Mouse (Mus musculus) cerebellum, adult 18-20 months (tissue): ENCODE measurements around the gene Muc20.

ENCODE experiments used
- DNase-seq, 2 experiments: peaks; one replicate each; pipeline ENCODE4 v3.0.0; 2021

The Muc20 gene

DNA sequence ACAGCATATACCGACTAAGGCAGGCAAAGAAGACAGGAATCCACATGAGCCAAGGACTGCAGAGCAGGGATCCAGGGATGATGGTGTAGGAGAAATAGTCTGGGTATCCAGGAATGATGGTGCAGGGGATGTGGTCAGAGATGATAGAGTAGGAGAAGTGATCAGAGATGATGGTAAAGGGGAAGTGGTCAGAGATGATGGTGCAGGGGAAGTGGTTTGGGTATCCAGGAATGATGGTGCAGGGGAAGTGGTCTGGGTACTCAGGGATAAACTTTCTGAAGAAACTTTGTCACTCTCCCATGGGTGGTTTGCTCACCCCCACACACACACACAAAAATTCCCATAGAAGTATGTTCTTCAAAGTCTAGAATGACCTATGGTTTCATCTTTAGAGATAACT, 2.1 kb downstream of the Muc20 start:
- no peak for DNase-seq

DNA sequence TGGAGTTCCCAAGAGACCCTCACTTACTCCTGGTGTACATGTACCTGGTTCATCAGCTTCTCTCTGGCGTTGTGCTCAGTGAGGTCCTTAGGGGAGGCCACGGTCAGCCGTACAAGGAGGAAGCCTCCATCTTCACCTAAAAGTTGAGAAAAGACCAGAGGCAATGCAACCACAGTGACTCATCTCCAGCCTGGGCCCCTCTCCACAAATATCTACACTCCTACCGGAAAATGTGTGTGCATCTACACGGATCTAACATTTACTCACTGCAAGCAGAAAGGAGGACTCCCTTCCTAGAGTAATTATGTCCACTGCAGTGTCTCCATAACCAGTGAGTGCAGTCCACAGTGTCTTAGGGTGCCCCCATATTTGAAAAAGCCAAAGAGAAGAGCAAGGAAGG, 7.2 kb downstream of the Muc20 start:
- no peak for DNase-seq

DNA sequence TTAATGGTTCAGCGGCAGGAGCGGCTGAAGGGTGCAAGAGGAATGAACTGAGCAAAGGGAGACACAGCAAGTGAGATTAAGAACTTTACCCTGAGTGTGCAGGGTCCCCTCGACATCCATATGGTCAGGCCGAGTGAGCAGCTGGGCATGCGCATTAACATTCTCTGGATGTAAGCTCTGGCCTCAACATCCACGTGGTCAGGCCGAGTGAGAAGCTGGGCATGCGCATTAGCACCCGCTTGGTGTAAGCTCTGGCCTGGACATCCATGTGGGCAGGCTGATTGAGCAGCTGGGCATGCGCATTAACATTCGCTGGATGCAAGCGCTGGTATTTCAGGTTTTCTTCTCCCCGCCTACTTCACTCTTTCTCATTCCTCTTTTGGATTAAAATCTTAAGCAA, 12.4 kb downstream of the Muc20 start:
- DNase-seq = no peak

DNA sequence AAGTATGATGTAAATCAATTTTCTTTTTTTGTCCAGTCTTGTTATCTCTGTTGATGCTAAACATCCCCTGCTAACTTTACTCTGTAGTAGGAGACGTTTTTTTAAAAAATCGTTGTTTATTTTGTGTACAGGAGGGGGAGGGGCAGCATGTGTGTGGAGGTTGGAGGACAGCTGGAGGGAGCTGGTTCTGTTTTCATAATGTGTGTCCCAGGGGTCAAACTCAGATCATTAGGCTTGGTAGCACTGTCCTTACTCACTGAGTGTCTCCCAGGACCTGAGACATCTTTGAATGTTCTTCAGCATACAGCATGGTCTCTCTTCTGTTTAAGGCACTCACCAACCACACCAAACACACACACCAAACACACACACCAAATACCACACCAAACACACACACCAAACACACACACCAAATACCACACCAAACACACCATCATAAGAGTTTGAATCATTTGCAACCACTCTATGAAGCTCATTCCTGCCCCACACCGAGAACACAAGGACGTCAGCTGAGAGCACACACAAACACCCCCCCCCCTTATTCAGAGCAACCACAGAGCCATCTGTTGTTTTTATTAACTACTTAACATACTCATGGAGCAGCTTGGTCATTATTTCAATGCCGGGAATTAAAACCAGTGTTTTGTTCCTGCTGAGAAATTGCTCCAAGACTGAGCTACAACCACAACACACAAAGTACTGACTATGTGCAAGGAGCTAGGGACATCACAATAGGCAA, 13.7 kb downstream of the Muc20 start:
- no peak for DNase-seq

DNA sequence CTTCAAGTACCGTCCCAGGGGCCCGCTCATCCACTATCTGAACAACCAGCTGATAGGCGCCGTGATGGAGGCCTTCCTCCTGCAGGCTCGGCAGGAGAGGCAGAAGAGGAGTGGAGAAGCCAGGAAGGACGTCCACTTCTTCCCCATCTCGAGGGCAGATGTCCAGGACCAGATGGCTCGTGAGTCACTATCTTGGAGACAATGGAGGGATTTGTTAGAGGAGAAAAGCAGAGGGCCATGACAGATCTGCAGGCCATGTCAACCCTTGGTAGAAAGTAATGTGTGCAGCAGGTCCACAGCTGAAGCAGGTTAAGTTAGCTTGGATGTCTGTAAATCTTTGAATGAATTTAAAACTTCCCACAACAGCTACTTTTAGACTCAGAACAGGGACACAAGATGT, 18.3 kb downstream of the Muc20 start:
- DNase-seq = peak; percentile 5 to 9

DNA sequence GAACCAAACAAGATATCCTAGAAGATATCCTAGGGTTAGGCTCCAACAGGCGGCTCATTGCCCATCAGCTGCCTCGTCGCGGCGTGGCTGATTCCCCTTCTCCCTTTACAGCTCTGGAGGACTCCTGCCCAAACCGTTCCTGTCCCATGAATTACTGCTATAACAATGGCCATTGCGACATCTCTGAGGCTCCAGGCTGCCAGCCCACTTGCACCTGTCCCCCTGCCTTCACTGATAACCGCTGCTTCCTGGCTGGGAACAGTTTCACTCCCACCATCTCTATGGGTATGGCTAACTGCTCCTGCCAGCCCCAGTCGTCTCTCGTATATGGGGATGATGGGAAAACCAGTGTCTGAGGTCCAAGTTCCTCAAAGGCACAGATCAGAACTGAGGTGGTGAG, 20.6 kb downstream of the Muc20 start:
- DNase-seq = no peak

DNA sequence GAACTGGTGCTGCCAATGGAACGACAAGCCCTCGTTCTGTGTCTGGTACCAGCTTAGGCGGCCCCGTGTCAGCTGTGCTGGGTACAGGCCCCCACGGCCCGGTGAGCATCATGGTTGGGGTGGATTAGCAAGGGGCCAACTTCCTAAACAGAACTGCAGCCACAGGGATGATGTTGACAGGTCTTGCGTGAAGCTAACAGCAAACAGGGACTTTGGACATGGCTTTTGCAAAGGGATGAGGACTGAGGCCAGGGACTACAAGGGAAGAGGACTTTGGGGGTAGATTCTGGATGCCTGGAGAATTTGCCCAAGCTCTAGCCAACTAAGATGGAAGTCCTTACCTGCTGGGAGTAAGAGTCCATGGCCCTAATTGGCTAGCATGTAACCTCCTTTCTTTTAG, 30.3 kb downstream of the Muc20 start:
- DNase-seq = no peak

DNA sequence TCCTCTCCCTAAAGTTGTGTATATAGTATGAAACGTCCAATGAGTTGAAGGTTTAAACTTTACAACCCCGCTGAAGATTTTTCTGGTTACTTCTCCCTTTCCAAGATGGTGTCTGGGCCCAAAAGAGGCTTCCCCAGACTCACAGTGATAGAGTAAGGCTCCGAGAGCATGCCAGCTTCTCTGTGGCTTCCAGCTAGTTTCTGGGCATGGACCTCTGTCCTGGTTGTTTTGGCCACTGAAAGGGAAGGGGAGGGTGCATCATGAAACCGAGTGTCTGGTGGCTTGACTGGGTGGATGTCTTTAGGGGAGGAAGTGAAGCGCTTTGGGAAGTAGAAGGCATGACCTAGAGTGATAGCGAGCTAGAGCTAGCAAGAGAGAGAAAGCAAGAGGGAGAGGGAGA, 32.3 kb downstream of the Muc20 start:
- DNase-seq = no peak

DNA sequence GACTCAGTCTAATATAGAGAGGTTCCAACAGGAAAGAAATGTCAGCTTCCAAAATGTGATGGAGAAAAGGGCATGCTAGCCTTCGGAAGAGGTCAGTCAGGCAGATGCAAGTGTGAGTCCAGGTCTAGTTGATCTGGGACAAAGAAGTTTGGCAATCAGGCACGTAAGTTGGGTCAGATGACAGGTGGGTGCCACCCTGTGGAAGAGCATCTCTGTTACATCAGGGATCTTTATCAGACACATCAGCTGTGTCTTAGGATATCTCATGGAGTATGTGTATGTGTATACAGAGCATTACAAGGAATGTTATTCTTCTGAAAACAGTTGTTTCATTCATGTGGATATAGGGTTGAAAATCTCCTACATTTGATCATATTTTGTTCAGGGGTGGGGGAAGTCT, 32.7 kb downstream of the Muc20 start:
- DNase-seq = no peak

DNA sequence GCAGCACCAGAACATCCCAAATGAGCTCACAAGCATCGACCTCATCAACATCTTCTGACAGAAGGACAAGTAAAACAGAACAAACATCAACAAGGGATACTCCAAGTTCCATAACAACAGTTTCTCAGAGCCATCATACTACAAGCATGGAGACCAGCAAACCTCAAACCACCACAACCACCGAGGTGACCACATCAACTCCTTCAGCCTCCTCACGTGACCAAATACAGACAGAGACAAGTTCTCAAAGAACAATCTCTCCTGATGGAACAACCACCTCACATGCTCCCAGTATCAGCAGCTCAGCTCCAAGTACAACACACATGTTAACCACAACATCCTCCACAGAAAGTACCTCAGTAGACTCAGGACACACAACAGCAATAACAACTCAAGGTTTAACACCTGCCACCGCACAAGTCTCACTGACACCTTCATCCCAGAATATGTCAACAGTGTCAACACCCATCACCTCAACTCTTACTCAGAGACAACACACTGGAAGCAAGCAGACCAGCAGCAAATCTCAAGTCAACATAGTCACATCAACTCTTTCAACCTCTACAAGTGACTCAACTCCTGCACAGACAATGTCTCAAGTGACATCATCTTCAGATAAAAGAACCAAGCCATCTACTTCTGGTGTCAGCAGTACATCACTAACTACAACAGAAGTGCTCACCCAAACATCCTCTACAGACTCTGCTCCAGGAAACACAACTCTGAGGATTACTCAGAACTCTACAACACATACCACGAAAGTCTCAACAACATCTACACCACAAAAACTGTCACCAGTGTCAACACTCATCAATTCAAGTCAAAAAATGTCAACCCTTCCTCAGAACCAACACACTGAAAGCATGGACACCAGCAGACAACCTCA, 46.8 kb downstream of the Muc20 start:
- DNase-seq = no peak

DNA sequence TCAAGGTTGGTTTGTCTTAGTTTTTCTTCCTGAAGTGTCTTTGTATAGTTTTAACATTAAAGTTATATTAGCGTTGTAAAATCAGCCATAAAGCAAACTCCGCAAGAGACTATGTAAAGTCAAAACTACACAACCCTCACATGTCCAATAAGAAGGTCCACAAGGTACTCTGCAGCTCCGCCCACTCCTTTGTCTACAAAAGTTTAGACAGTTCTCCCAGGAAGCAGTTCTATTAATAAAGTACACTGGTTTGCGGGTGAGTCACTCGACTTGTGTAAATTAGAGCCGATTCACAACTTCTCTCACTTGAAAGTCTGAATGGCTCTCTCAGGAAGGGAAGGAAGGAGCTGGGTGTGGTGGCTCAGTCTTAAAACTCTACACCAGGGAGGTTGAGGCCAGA, 51.4 kb downstream of the Muc20 start:
- DNase-seq = no peak

DNA sequence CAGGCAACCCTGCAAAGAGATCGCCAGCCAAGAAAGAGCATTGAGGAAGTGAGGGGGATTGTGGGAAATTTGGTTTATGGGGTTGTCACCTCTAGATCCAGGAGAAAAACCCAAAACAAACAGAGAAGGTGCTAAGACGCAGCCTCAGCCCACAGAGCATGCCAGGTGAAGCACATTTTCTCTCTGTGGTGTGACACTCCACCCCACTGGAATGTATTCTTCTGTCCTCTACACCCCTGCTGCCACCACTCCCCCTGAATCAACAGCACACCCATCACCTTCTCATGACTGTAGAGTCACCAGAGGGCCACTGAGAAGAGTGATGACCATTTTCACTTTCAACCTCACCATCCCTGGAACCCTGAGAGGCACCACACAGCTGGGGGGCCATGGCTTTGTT, 54.5 kb downstream of the Muc20 start:
- no peak for DNase-seq

DNA sequence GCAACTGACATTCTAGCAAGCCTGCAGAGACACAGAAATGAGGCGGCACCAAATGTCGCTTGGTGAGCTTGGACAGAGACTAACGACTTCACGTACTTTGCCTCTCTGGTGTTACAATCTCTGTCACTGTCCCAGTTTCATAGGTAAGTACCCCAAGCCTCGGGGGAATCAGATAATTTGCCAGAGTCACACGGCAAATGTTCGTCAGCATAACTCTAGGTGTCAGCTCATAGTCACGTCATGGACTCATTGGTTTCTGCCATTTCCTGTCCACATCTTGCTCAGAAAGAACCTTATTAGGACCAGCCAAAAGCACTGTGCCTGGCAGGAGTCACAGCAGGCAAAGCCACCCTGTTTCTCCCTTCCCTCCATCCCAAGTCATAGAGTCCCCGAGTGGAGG, 55.9 kb downstream of the Muc20 start:
- no peak for DNase-seq

DNA sequence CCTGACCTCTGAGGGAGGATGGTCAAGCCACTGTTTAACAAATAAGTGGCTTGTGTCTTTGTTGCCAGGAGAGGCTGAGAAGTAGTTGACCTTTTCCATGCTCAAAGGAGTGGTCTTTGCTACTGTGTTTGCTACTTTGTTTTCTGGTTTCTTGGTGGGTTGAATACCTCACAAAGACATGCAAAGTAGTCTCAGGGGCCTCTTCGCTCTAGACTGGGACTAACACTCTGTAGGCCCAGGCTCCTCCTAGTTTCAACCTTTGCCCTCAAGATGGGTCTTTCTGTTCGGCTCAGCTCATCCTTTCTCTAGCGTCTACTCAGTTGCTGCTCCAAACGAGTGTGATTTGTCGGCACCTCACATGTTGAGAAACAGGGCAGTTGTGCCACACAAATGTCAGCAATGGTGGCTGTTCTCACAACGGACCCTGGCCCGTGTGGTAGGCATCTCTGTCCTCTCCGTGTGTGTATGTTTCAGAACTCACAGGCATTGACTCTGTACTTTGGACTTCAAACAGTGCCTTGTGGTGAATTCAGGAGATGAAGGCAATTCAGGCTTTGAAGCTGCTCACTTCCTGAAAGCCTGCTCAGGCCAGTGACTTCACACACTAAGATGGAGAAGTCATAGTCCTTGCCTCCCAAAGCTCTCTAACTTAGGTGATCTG, 57.1 kb downstream of the Muc20 start:
- DNase-seq = no peak

DNA sequence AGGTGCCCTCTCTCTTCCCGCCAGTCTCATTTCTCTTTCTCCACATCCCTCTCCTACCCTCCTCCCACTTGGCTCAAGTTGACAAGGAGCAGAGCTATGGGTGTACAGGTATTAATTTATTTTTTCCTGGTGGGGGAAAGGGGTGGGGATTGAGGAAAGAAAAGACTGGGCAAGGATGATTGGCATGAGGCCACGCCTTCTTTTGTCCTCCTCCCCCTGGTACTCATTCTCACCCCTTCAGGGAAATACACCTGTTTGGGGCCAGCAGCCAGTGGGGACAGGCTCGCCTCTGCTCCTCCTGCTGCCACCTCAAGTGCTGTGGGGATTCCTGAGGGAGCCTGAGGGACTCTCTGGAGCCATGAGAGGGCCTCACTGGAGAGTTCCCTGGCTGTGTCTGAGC, 61.2 kb downstream of the Muc20 start:
- DNase-seq = no peak

DNA sequence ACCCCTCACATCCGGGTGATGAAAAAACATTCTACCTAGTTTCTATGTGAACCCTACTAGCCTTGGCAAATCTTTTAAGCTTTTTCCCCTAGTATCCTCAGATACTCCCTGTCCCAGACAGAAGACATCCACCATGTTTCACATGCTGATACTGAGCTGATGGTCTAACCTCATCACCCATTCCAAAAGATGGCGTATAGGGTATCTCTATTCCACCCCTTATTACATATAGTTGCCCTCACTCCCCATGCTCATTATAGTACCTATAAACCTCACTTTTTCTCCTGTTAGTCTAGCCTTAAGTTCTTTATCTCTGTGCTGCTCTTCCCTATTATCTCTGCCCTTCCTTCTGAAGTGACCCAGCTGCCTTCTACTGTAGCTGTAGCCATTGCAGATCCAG, 61.6 kb downstream of the Muc20 start, which contains the start of gene Muc4:
TSS of gene Muc4 (plus strand) at position 301 of the 400 bp plus-strand sequence.
- no peak for DNase-seq

DNA sequence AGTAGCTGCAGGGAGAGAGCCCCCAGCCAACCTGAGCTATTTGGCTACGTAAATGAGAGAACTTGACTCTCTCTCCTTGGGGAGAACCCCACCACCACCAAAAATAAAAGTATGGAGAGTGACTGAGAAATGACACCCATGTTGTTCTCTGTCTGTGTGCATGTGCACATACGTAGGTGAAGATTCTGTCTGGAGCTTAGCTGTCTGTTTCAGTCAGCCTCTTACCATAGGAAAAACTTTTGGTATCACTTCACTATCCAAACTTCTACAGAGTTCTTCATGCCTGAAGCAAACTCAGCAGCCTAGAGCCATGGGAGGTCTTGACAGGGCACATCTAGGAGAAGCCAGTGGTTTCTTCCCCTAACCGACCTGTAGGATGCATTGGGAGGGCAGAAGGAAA, 64.0 kb downstream of the Muc20 start:
- no peak for DNase-seq

DNA sequence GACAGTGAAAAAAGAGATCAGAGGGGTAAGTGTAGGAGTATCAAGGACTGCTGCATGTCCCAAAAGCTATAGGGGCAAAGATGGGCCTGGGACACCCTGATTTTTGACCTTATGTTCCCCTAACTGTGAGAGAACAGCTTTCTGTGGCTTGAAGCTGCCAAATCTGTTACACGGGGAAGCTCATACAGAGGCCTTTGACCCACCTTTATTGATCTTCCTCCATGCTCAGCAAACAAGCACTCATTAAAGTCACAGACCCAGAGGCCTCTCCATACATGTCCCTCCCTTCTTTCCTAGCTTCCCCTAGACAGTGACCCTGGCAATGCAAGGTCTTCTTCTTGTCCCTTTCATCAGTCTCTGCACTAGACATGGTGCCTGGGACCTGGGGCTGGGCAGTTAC, 68.5 kb downstream of the Muc20 start:
- no peak for DNase-seq

DNA sequence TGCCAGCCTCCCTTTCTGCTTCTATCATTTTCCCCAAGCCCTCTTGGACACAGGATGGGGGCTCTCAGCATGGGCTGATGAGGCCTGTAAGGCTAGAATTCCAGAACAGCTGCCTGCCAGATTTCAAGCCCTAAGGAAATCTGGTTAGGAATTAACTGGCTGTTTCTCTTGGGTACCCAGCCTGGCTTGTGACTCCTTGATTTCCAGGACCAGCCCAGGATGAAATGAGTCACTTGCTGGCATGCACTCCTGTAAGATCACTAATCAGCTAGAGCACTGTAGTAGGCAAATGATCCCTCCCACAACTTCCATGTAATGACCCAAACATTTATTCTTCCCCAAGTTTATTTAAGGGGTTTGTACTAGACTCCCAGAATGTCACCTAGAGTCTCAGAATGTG, 69.0 kb downstream of the Muc20 start:
- no peak for DNase-seq
